Mouse (Mus musculus) T-cell, adult 2 months (primary cell): ENCODE measurements at regions not wholly inside any gene's neighbourhood (a gene's known extent, or its start where the extent isn't known, plus 50 kb on each side); places are given as distances from the start of the nearest gene placed in this dataset.
"Not testable (repeated sequence)": the region's sequence is repeated elsewhere in the genome, so short reads cannot be mapped to it uniquely, and the experiment has no call there.

Experiments used
- DNase-seq: peaks from one replicate; pipeline ENCODE4 v3.0.0; 2022; ENCODE audit warnings: low spot score

DNA sequence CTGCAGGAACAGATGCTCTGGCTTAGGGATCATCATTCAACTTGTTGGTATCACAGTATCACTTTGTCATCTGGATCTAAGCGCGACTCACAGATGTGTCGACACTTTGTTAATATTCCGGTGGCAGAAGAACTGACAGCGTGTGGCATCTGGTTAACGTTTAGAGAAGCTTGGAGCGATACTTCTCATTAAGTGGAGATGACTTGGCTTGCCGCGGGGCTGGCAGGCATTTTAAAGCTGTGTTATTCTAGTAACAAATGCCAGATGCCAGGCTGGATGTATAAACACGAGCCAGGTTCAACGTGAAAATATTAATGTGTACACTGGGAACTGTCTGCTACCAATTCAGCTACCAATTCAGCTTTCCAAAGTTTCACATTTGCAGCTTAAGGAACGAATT lies 430.3 kb upstream of the Dab2 start:
- DNase-seq: no peak

DNA sequence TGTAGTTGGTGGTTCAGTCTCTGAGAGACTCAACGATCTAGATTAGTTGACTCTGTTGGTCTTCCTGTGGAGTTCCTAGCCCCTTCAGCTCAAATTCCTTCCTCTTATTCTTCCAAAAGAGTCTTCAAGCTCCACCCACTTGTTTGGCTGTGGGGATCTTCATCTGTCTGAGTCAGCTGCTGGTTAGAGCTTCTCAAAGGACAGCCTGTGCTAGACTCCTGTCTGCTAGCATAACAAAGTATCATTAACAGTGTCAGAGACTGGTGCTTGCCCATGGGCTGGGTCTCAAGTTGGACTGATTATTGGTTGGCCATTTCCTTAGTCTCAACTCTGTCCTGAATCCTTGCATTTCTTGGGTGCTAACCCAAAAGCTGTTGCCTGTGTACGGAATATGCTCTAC lies 429.7 kb upstream of the Dab2 start:
- no peak for DNase-seq

GRCm38 (mm10) chr15:5872042-5872441 lies 427.5 kb upstream of the Dab2 start:
- no peak for DNase-seq

DNA sequence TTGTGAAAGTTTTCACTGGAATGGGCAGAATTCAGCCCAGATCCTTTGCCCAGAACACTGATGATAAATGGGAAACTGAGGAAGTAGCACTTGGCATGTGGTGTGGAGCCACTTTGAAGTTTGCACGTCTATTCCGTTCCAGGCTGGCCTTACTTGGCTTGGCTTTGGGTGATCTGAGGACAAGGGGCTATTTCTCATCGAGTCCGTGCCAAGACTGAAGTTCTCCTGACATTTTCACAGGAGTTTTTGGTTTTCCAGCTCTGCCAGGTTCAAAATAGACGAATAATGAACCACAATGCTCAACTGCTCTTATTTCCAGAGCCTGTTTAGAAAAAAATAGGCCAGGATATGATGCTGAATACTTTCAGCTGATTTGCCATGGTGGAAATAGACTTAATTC lies 421.8 kb upstream of the Dab2 start:
- DNase-seq: no peak

GRCm38 (mm10) chr15:5891188-5891587 lies 408.4 kb upstream of the Dab2 start:
- no peak for DNase-seq

DNA sequence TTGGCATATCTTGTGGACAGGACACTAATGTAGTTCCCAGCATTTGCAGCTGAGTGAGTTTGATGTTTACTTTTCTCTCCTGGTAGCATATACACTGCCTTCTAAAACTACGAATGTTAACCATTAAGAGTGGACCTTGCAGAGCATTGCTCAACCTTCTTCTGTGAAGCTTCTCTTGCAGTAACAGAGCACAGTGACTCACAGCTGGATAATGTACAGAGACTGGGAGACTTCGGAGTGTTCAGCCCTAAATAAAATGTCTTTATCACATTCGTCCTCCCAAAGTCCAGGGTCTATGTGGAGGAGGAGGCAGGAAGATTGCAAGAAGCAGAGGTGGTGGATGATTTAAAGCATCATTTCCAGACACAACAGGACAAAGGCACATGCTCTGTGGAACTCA lies 407.6 kb upstream of the Dab2 start:
- DNase-seq: no peak

- DNase-seq: not testable (repeated sequence)
Observed at GRCm38 (mm10) chr15:5895688-5896470, 403.7 kb upstream of the Dab2 start.

- DNase-seq: peak; percentile 6
Observed at GRCm38 (mm10) chr15:5915261-5915660, 384.3 kb upstream of the Dab2 start.

DNA sequence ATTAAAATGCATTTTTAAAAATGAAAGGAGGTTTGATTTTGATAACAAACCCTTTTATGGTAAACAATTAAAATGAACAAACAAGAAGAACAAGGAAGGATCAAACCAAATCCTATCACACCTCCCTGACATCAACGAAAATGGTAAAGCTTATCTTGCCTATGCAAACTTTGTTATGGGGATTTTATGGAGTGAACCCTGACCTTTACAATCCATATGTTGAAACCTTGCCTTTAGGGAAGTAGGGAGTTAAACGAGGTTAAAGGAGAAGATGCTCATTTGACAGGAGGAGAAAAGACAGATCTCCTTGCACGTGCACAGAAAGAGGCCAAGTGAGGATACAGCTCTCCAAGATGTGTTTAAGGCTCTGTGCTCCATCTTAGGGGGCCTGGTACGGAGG lies 379.5 kb upstream of the Dab2 start:
- no peak for DNase-seq

GRCm38 (mm10) chr15:5927768-5928167 lies 371.8 kb upstream of the Dab2 start:
- DNase-seq: no peak

DNA sequence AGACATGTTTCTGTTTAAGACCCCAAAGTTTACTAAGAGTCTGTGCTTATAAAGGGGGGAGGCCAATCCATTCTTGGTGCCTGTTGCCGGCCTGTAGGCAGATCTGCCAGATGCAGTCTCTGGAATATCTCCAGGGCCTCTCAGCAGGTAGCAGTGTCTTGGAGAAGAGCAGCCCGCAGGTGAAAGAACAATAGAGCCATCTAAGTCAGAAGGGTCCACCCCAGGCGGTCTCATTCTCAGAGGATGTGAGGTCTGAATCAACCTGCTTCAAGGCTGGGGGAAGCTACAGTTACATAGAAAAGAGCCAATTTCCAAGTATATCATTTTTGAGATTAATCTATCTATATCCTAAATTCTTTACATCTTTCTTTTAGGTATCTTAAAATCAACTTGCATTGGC lies 366.0 kb upstream of the Dab2 start:
- DNase-seq: no peak

- no peak for DNase-seq
Observed at GRCm38 (mm10) chr15:5940945-5941344, 358.6 kb upstream of the Dab2 start.

DNA sequence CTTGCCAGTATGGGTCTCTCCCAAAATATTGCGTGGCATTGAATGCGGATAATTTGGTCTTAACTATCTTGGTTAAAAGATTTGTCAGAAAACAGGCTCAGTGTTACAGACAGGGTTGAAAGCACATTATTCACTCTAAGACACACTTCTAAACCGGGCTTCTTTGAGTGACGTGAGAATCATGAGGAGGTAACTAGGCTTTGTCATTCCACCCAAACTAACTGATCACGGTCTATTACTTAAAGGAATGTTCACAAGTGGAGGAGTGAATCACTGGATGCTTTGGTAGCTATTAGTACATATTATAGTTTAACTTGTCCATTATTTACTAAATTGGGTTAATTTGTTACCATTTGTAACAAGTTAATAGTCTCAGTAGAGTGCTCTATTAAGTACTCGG lies 352.9 kb upstream of the Dab2 start:
- DNase-seq: no peak

GRCm38 (mm10) chr15:5950919-5951318 lies 348.7 kb upstream of the Dab2 start:
- no peak for DNase-seq

DNA sequence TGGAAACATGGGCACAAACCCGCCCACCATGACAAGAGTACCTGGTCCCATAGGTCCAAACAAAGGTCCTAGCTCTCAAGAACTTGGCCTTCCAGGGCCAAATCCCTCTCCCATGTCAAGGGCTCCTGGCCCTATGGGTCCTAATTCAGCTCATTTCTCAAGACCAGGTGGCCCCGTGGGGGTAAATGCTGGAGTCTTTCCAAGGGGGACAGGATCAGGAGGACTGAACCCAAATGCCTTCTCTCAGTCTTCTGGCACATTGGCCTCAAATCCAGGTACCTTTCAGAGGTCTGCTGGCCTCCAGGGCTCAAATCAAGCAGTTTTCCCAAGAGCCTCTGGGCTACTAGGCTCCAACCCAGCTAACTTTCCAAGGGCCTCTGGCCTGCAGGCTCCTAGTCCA lies 347.9 kb upstream of the Dab2 start:
- DNase-seq: not testable (repeated sequence)

- DNase-seq: no peak
Observed at GRCm38 (mm10) chr15:5953106-5953505, 346.5 kb upstream of the Dab2 start.

GRCm38 (mm10) chr15:5991351-5992065 lies 308.1 kb upstream of the Dab2 start:
- DNase-seq: no peak

- not testable (repeated sequence) for DNase-seq
Observed at GRCm38 (mm10) chr15:5992146-5992545, 307.4 kb upstream of the Dab2 start.

DNA sequence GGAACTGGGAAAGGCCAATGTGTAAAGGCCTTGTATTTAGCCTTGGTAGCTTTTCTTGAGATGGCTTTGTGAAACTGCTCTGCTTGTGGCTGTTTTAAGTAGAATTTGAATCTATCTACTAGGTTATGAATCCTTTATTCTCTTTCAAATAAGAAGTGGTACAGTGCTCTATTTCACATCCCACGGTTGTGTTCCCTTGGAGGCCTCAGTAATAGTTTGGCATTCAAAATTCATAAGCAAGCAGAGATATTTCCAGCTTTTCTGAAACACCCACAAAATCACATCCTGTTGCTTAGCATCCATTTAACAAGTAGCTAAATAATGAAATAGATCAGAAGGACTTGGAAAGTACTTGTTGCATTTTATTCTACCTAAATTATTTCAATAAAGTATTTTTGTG lies 298.8 kb upstream of the Dab2 start:
- DNase-seq: no peak

DNA sequence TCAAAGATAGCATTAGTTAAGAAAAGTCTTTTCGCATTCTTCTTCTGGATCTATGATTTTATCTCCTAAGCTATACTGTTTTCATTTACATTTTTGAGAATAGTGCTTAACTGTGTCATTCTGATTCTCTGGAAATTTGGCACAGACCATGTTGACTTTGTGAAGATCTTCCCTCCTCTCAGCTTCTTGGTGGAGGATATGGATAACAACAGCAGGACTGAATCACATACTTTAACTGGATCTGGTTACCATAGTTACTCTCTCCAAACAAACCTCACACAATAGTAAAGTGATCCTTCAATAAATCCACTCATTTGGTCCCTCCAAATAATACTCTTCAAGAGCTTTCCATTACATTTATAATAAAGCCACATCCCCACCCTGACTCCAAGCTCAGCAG lies 298.2 kb upstream of the Dab2 start:
- no peak for DNase-seq

DNA sequence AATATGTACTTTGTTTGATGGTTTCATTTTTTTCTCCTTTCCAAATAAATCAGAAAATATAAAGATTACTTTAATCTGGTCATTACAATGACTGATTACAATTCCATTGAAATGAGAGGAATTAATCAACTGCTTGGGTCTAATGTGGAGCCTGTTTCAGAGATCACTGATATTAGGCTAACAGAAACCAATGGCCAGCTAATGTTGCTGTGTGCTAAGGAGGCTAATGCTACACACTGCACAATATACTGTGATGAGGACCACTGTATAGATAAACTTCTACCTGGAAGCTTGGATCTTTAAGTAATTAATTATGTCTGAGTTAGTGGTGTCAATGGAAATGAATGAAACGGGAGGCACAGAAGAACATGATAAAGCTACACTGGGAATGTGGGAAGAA lies 284.6 kb upstream of the Dab2 start:
- DNase-seq: no peak

GRCm38 (mm10) chr15:6016637-6017049 lies 282.9 kb upstream of the Dab2 start:
- DNase-seq: no peak

DNA sequence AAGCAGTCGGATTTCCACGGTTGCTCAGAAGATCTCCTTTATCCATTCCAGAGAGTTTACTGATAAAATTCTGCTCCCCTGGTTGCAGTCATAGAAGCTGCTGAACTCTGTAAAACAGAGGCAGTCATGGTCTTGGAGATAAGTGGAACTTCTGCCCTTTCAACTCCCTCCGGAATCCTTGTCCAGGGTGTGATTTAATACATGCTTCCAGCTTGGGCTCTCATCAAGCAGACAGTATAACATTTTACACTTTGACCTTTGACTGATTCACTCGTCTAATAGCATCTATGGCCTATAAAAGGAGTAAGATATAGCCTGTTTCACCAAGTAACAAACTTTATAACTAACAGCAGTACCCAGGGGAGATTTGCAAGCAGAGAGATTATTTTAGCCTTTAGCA lies 274.0 kb upstream of the Dab2 start:
- no peak for DNase-seq

- no peak for DNase-seq
Observed at GRCm38 (mm10) chr15:6029214-6029613, 270.4 kb upstream of the Dab2 start.
